Mouse (Mus musculus) midbrain, postnatal 0 days (tissue): ENCODE data around the gene Prss23. TPM values are rescaled to one million over a fixed set of nuclear protein-coding genes. Genes with fewer than 3 reads are reported as not detected.

Source experiments
- ATAC-seq: fragments of 200-750 bp; cut with Nextera tagmentation; 2 replicates; pipeline ENCODE4 v1.8.0; 2017; ENCODE audit warnings: moderate number of reproducible peaks, mild to moderate bottlenecking, moderate TSS enrichment, moderate library complexity; ENCODE audit not compliant: low FRiP score
- DNase-seq: peaks from one replicate; pipeline ENCODE4 v3.0.0-alpha.2; 2015; ENCODE audit warnings: low spot score
- H3K27ac ChIP-seq: fragments of 300-500 bp; sonication (generic); 2 replicates; pipeline ENCODE4 v1.5.1; 2014; ENCODE audit warnings: low read depth, mild to moderate bottlenecking, low read length, mixed read lengths
- H3K27me3 ChIP-seq: fragments of 300-500 bp; sonication (generic); 2 replicates; pipeline ENCODE4 v1.6.1; 2014; ENCODE audit warnings: low read length, control low read depth, mixed read lengths; ENCODE audit not compliant: insufficient read depth
- H3K36me3 ChIP-seq: fragments of 300-500 bp; sonication (generic); 2 replicates; pipeline ENCODE4 v1.6.1; 2014; ENCODE audit warnings: low read length, control low read depth, mixed read lengths; ENCODE audit not compliant: insufficient read depth
- H3K4me1 ChIP-seq: fragments of 300-500 bp; sonication (generic); 2 replicates; pipeline ENCODE4 v1.6.1; 2014; ENCODE audit warnings: mild to moderate bottlenecking, control low read depth, antibody characterized with exemption, low read length, mixed read lengths; ENCODE audit not compliant: insufficient read depth
- H3K4me2 ChIP-seq: fragments of 300-500 bp; sonication (generic); 2 replicates; pipeline ENCODE4 v1.6.1; 2014; ENCODE audit warnings: low read depth, mild to moderate bottlenecking, low read length, mixed read lengths; ENCODE audit not compliant: poor library complexity, severe bottlenecking
- H3K4me3 ChIP-seq: fragments of 300-500 bp; sonication (generic); 2 replicates; pipeline ENCODE4 v1.5.1; 2014; ENCODE audit warnings: low read depth, mild to moderate bottlenecking, low read length, moderate library complexity
- H3K9ac ChIP-seq: fragments of 300-500 bp; sonication (generic); replicated peaks from 2 replicates; pipeline ENCODE4 v1.6.1; 2014; ENCODE audit warnings: mild to moderate bottlenecking, low read length, moderate library complexity, mixed read lengths; ENCODE audit not compliant: poor library complexity, severe bottlenecking
- H3K9me3 ChIP-seq: fragments of 300-500 bp; sonication (generic); 2 replicates; pipeline ENCODE4 v1.6.1; 2016; ENCODE audit warnings: low read length, control low read depth
- CTCF ChIP-seq: IDR thresholded peaks from 2 replicates; pipeline ENCODE4 v1.5.1; 2016; ENCODE audit warnings: antibody characterized with exemption, mild to moderate bottlenecking
- WGBS: fragments of 180-500 bp; shearing (Covaris S2); extraction: QIAGEN DNeasy Blood & Tissue Kit; methylation state at CpG from one replicate; pipeline ENCODE4 v1.1.7; 2014; 5-methylcytosine and 5-hydroxymethylcytosine counted together
- polyA plus RNA-seq: library from polyadenylated mRNA; unstranded; fragments of >200 nt; fragmentation: Nextera tagmentation; extraction: Ambion mirVana; gene quantifications from 2 replicates; pipeline ENCODE4 v1.2.1, GENCODE M21; 2015
- total RNA-seq: library from RNA; depleted of rRNA; stranded (reverse); fragments of >200 nt; gene quantifications from 2 replicates; pipeline ENCODE4 v1.2.3, GENCODE M21; 2014; rRNA removed

The Prss23 gene
- total and polyA plus RNA-seq, 2 experiments from 2014 or later, result 10.1 to 10.2 TPM

GRCm38 (mm10) chr7:89463775-89464592 is 63.0 kb downstream of the Prss23 start:
- TF ChIP-seq CTCF, result no peak
- Histone ChIP-seq H3K9ac (no peak overlapping the region), H3K4me1 (no peaks in the 10 kb centered on the region), H3K4me3 (no peak overlapping the region), H3K27me3 (no peaks in the 10 kb centered on the region), H3K27ac (no peak overlapping the region), H3K4me2 (no peak overlapping the region), H3K36me3 (no peaks in the 10 kb centered on the region), H3K9me3 (no peaks in the 10 kb centered on the region)
- WGBS, result 64% methylated on average over 10 of the region's 10 CpGs
- DNase-seq (peak; percentile 70), ATAC-seq (peak; percentile 67)

GRCm38 (mm10) chr7:89463246-89463645 is 63.7 kb downstream of the Prss23 start:
- no peaks in the 10 kb centered on the region for H3K9me3 ChIP-seq
- no peak for ATAC-seq
- WGBS, result 75% methylated on average over 3 of the region's 3 CpGs
- H3K9ac ChIP-seq, result no peak overlapping the region
- no peak for TF ChIP-seq CTCF
- no peak overlapping the region for H3K4me2 ChIP-seq
- H3K36me3 ChIP-seq, result no peaks in the 10 kb centered on the region
- H3K27me3 ChIP-seq, result no peaks in the 10 kb centered on the region
- H3K27ac ChIP-seq, result no peak overlapping the region
- DNase-seq, result no peak
- no peaks in the 10 kb centered on the region for H3K4me1 ChIP-seq
- no peak overlapping the region for H3K4me3 ChIP-seq

DNA sequence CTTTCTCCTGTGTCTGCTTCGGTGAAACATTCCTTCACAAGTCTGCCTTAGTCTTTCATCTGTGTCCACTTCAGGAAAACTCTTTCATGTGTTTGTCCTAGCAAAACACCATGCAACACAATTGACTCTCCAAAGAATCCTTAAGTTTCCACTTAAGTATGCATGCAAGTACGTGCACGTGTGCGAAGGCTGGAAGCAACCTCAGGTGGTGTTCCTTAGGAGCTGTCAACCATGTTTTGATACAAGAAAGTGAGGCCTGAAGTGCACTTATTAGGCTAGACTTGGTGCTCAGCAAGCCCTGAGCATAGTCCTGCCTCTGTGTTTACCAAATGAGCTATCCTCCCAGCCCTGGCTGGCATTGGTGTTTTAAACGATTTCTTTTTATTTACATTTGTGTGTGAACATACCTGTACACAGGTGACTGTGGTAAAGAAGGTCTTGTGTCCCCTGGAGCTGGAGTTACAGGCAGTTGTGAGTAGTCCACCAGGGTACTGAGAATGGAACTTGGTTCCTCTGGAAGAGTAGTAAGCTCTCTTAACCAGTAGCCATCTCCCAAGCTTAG is 64.3 kb downstream of the Prss23 start:
- H3K27me3 ChIP-seq, result no peaks in the 10 kb centered on the region
- no peak for DNase-seq
- no peak overlapping the region for H3K9ac ChIP-seq
- no peak for TF ChIP-seq CTCF
- H3K36me3 ChIP-seq, result no peaks in the 10 kb centered on the region
- no peak overlapping the region for H3K27ac ChIP-seq
- H3K4me3 ChIP-seq, result no peak overlapping the region
- no peak overlapping the region for H3K4me2 ChIP-seq
- no peak for ATAC-seq
- H3K9me3 ChIP-seq, result no peaks in the 10 kb centered on the region
- WGBS, result 90% methylated on average over 5 of the region's 5 CpGs
- H3K4me1 ChIP-seq, result no peaks in the 10 kb centered on the region

GRCm38 (mm10) chr7:89461351-89461750 is 65.6 kb downstream of the Prss23 start:
- no peak for TF ChIP-seq CTCF
- Histone ChIP-seq H3K27me3 (no peaks in the 10 kb centered on the region), H3K9ac (no peak overlapping the region), H3K4me3 (no peak overlapping the region), H3K4me1 (no peaks in the 10 kb centered on the region), H3K36me3 (no peaks in the 10 kb centered on the region), H3K4me2 (no peak overlapping the region), H3K9me3 (no peaks in the 10 kb centered on the region), H3K27ac (no peak overlapping the region)
- WGBS, result 62% methylated on average over 3 of the region's 3 CpGs
- DNase-seq (no peak), ATAC-seq (no peak)

GRCm38 (mm10) chr7:89460911-89461310 is 66.1 kb downstream of the Prss23 start:
- H3K27ac ChIP-seq, result no peak overlapping the region
- H3K4me3 ChIP-seq, result no peak overlapping the region
- H3K36me3 ChIP-seq, result no peaks in the 10 kb centered on the region
- DNase-seq (no peak), ATAC-seq (no peak)
- H3K9me3 ChIP-seq, result no peaks in the 10 kb centered on the region
- H3K4me2 ChIP-seq, result no peak overlapping the region
- no peaks in the 10 kb centered on the region for H3K4me1 ChIP-seq
- TF ChIP-seq CTCF, result no peak
- H3K9ac ChIP-seq, result no peak overlapping the region
- no peaks in the 10 kb centered on the region for H3K27me3 ChIP-seq

- WGBS, result 78% methylated on average over 2 of the region's 2 CpGs
- Histone ChIP-seq H3K4me1 (no peaks in the 10 kb centered on the region), H3K9me3 (no peaks in the 10 kb centered on the region), H3K36me3 (no peaks in the 10 kb centered on the region), H3K4me3 (no peak overlapping the region), H3K4me2 (no peak overlapping the region), H3K27me3 (no peaks in the 10 kb centered on the region), H3K27ac (no peak overlapping the region), H3K9ac (no peak overlapping the region)
- DNase-seq (no peak), ATAC-seq (no peak)
- no peak for TF ChIP-seq CTCF
These were observed 67.3 kb downstream of the Prss23 start for GRCm38 (mm10) chr7:89459691-89460090.

Other genes with a start within 250 kb of the Prss23 start
- gene Tmem135, start 123.0 kb downstream of the Prss23 start, total RNA-seq, result 34.9 and 35.7 TPM in 2 replicates
- 28.7 and 33.5 TPM in 2 replicates for gene Tmem135, start 123.0 kb downstream of the Prss23 start, polyA plus RNA-seq
- 3.9 and 4.4 TPM in 2 replicates for gene Fzd4, start 122.8 kb downstream of the Prss23 start, total RNA-seq
- 1.2 and 1.5 TPM in 2 replicates for gene Fzd4, start 122.8 kb downstream of the Prss23 start, polyA plus RNA-seq
- 16.9 and 25.2 TPM in 2 replicates for gene Me3, start 105.2 kb upstream of the Prss23 start, total RNA-seq
- 23.7 and 24.4 TPM in 2 replicates for gene Me3, start 105.2 kb upstream of the Prss23 start, polyA plus RNA-seq